Mouse (Mus musculus): ENCODE measurements at regions not wholly inside any gene's neighbourhood (a gene's known extent, or its start where the extent isn't known, plus 50 kb on each side); places are given as distances from the start of the nearest gene placed in this dataset.

DNA sequence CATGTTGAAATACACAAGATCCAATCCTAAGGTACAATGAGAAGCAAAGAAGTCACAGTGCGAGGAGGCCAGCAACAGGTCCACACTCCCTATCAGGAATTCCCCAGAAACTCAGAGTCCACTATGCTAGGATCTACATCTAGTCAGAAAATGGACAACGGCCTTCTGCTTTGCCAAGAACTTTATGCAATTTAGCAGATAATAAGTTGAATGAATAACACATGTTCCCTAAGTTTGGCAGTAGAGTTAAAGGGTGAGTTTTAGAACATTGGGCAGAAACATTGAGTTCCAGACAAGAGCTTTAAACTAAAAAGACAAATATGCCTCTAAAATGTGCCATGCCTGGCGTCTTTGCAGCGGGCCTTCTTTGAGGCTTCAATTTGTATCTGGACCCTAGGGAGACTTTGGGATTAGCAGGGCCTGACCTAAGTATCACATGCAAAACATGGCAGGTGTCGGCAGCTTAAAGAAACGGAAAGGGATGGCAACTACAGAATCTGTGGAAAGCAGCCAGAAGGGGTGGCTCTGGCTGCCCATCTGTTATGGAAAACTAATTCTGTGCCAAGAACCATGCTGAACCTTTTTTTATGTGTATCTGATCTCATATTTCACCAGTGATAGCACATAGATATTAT, 600.6 kb upstream of the Nox3 start:
- peak; percentile 22 for DNase-seq
- H3K4me3 ChIP-seq (replicated peaks; ENCODE audit: low read depth, low read length), result no peak overlapping the region
- no peaks in the 10 kb centered on the region for H3K36me3 ChIP-seq (ENCODE audit: control insufficient read depth, insufficient read depth, low read length)
- H3K4me2 ChIP-seq (ENCODE audit: low read length), result no peak overlapping the region
- 70% methylated on average over 6 of the region's 6 CpGs for WGBS
- H3K9ac ChIP-seq (replicated peaks; ENCODE audit: low read length), result no peak overlapping the region
- H3K9me3 ChIP-seq (ENCODE audit: control insufficient read depth, low read length), result no peaks in the 10 kb centered on the region
- ATAC-seq (ENCODE audit: low FRiP score, low TSS enrichment), result no peak
- H3K27me3 ChIP-seq (ENCODE audit: control insufficient read depth, insufficient read depth, low read length), result no peaks in the 10 kb centered on the region
- H3K4me1 ChIP-seq (ENCODE audit: control insufficient read depth, insufficient read depth, low read length), result no peaks in the 10 kb centered on the region
- no peak overlapping the region for H3K27ac ChIP-seq (replicated peaks; ENCODE audit: low read depth, low read length)

DNA sequence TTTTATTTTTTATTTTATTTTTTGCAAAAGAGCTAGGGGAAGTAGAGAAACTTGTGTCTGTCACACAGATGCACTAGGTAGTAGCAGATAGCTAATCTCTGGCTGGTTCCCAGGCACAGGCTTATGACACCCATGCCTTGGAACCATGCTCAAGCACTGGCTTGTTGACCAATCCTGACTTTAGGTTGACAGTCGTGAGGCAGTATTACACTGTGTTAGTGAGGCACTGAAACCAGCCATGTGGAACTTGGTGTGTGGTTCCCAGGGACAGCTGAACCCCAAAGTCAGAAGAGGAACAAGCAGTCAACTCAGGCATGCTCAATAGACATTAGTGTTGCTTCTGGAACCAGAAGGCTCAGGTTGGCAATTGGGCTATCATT, 601.1 kb upstream of the Nox3 start:
- no peaks in the 10 kb centered on the region for H3K4me1 ChIP-seq (ENCODE audit: control insufficient read depth, insufficient read depth, low read length)
- ATAC-seq (ENCODE audit: low FRiP score, low TSS enrichment), result no peak
- no peak overlapping the region for H3K4me2 ChIP-seq (ENCODE audit: low read length)
- no peak for DNase-seq
- H3K9me3 ChIP-seq (ENCODE audit: control insufficient read depth, low read length), result no peaks in the 10 kb centered on the region
- H3K36me3 ChIP-seq (ENCODE audit: control insufficient read depth, insufficient read depth, low read length), result no peaks in the 10 kb centered on the region
- WGBS, result 79% methylated on average over 1 of the region's 1 CpGs
- no peak overlapping the region for H3K4me3 ChIP-seq (replicated peaks; ENCODE audit: low read depth, low read length)
- H3K27ac ChIP-seq (replicated peaks; ENCODE audit: low read depth, low read length), result no peak overlapping the region
- no peaks in the 10 kb centered on the region for H3K27me3 ChIP-seq (ENCODE audit: control insufficient read depth, insufficient read depth, low read length)
- no peak overlapping the region for H3K9ac ChIP-seq (replicated peaks; ENCODE audit: low read length)

DNA sequence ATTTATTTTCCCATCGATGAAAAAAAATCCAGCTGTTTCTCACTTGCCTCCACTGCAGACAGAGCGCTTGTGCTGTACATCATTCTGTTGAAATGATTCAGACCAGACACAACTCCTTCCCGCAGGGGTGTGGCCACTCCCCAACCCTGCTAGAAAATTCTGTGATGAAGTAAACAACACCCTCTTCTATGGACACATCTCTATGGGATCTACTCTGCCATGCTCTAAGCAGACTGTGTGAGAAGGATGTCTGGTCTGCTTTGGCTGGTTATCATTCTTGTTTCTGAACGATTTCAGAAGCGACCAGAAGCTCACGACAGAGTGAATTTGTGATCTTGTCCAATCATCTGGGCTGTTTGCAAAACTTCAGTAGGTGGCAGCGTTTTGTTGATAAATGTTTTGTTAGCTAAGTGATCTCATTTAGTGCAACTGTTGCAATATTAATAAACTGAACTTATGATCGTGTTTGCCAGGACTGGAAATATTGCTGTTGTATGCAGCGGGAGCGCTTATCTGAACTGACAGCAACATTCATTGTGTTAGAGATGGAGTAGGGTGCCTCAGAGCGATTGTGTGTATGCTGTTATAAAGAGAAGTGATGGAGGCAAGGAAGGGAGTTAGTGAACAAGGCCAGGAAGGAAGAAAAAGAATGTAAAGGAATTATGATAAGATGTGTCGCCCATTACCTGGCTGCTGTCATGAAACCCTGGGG, 605.2 kb upstream of the Nox3 start:
- no peaks in the 10 kb centered on the region for H3K27me3 ChIP-seq (ENCODE audit: control insufficient read depth, insufficient read depth, low read length)
- no peak overlapping the region for H3K9ac ChIP-seq (replicated peaks; ENCODE audit: low read length)
- no peaks in the 10 kb centered on the region for H3K4me1 ChIP-seq (ENCODE audit: control insufficient read depth, insufficient read depth, low read length)
- no peak overlapping the region for H3K4me2 ChIP-seq (ENCODE audit: low read length)
- no peaks in the 10 kb centered on the region for H3K9me3 ChIP-seq (ENCODE audit: control insufficient read depth, low read length)
- no peaks in the 10 kb centered on the region for H3K36me3 ChIP-seq (ENCODE audit: control insufficient read depth, insufficient read depth, low read length)
- peak; percentile 33 for DNase-seq
- ATAC-seq (ENCODE audit: low FRiP score, low TSS enrichment), result no peak
- 85% methylated on average over 12 of the region's 12 CpGs for WGBS
- no peak overlapping the region for H3K4me3 ChIP-seq (replicated peaks; ENCODE audit: low read depth, low read length)
- H3K27ac ChIP-seq (replicated peaks; ENCODE audit: low read depth, low read length), result no peak overlapping the region

DNA sequence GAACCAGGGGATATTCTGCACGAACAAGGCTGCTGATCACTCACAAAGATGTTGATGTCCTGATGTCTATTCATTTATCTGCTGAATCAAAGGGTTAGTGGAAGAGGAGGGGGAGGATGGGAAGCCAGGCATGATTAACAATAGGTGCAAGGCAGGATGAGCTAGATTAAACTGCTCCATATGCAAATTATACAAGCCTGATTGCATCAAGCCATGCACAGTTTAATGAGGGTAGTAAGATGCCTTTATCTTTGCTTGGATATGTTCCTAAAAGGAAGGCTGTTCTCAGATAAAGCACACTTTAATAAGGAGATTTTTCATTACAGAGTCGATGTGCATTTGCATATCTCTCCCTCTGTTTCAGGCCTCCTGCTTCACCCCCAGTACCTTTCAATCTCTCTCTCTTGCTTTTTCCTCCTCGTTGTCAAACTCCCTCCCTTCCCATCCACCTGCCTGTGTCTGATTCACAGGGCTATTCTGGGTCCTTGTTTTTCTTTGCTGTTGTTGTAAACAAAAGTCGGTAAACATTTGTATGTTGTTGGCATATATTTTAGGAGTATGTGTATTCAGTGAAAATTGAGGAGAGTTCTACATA, 615.8 kb upstream of the Nox3 start:
- Histone ChIP-seq H3K4me2 (ENCODE audit: low read length) (no peak overlapping the region), H3K4me1 (ENCODE audit: control insufficient read depth, insufficient read depth, low read length) (no peaks in the 10 kb centered on the region), H3K27me3 (ENCODE audit: control insufficient read depth, insufficient read depth, low read length) (no peaks in the 10 kb centered on the region), H3K27ac (replicated peaks; ENCODE audit: low read depth, low read length) (no peak overlapping the region), H3K9ac (replicated peaks; ENCODE audit: low read length) (no peak overlapping the region), H3K4me3 (replicated peaks; ENCODE audit: low read depth, low read length) (no peak overlapping the region), H3K9me3 (ENCODE audit: control insufficient read depth, low read length) (no peaks in the 10 kb centered on the region), H3K36me3 (ENCODE audit: control insufficient read depth, insufficient read depth, low read length) (no peaks in the 10 kb centered on the region)
- ATAC-seq (ENCODE audit: low FRiP score, low TSS enrichment) (no peak), DNase-seq (peak; percentile 25)
- 35% methylated on average over 4 of the region's 4 CpGs for WGBS

DNA sequence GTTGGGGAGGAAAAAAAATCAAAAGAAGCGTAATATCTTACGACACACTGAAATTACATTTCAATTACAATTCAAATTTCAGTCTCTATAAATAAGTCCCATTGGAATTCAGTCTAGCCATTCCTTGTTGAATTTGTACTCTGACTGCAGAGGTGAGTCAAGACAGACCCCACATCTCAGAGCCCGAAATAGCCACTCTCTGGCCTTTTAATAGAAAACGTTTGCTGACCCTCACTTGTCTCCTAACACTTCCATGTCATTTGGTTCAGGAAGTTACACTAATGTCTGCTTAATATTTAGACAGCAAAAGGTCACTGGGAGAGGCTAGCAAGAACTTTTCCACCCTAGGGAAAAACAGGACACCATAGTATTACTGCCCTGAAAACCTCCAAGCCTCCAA, 623.1 kb upstream of the Nox3 start:
- H3K27me3 ChIP-seq (ENCODE audit: control insufficient read depth, insufficient read depth, low read length), result no peaks in the 10 kb centered on the region
- WGBS, result 90% methylated on average over 4 of the region's 4 CpGs
- no peaks in the 10 kb centered on the region for H3K36me3 ChIP-seq (ENCODE audit: control insufficient read depth, insufficient read depth, low read length)
- H3K27ac ChIP-seq (replicated peaks; ENCODE audit: low read depth, low read length), result no peak overlapping the region
- no peak overlapping the region for H3K4me3 ChIP-seq (replicated peaks; ENCODE audit: low read depth, low read length)
- H3K4me2 ChIP-seq (ENCODE audit: low read length), result no peak overlapping the region
- no peaks in the 10 kb centered on the region for H3K9me3 ChIP-seq (ENCODE audit: control insufficient read depth, low read length)
- H3K9ac ChIP-seq (replicated peaks; ENCODE audit: low read length), result no peak overlapping the region
- H3K4me1 ChIP-seq (ENCODE audit: control insufficient read depth, insufficient read depth, low read length), result no peaks in the 10 kb centered on the region
- DNase-seq (no peak), ATAC-seq (ENCODE audit: low FRiP score, low TSS enrichment) (no peak)

DNA sequence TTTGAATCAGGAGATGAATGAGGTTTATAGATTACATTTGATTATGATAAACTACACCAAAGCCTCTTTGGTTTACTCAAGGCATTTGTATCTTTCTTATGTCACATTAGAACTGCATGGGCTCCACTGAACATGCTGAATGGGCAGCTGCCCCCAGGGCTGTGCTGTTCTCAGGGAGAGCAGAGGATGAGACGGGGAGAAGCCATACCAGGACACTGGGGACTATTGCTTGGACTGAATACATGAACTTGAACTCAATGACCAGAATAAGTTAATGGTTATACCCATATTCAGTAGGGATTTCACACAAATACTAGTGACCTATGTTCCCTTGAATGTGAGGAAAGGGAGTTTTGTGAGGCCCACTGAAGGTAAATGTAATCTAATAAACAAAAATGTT, 632.7 kb upstream of the Nox3 start:
- H3K27me3 ChIP-seq (ENCODE audit: control insufficient read depth, insufficient read depth, low read length), result no peaks in the 10 kb centered on the region
- H3K4me1 ChIP-seq (ENCODE audit: control insufficient read depth, insufficient read depth, low read length), result no peaks in the 10 kb centered on the region
- no peak overlapping the region for H3K4me3 ChIP-seq (replicated peaks; ENCODE audit: low read depth, low read length)
- ATAC-seq (ENCODE audit: low FRiP score, low TSS enrichment), result no peak
- no peak overlapping the region for H3K27ac ChIP-seq (replicated peaks; ENCODE audit: low read depth, low read length)
- H3K36me3 ChIP-seq (ENCODE audit: control insufficient read depth, insufficient read depth, low read length), result no peaks in the 10 kb centered on the region
- 71% methylated on average over 1 of the region's 1 CpGs for WGBS
- no peak overlapping the region for H3K9ac ChIP-seq (replicated peaks; ENCODE audit: low read length)
- no peak overlapping the region for H3K4me2 ChIP-seq (ENCODE audit: low read length)
- no peaks in the 10 kb centered on the region for H3K9me3 ChIP-seq (ENCODE audit: control insufficient read depth, low read length)
- no peak for DNase-seq

DNA sequence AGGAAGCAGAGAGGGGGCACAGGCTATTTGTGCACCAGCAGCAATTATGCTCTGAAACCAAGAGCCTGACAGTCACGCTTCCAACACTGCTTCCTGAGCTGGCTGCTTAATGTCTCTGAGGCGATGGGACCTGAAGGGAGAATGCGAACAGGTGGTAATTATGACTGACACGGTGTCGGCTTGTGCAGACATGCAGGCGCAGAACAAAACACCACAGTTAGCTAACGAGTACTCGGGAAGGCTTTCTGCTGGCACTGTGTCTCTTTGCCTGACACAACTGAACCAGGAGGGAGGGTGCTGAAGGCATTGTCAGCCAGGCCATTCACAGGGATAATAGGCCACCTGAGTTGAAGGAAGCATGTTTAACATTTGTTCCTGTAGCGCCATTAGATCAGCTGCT, 635.6 kb upstream of the Nox3 start:
- no peak for ATAC-seq (ENCODE audit: low FRiP score, low TSS enrichment)
- no peak overlapping the region for H3K27ac ChIP-seq (replicated peaks; ENCODE audit: low read depth, low read length)

DNA sequence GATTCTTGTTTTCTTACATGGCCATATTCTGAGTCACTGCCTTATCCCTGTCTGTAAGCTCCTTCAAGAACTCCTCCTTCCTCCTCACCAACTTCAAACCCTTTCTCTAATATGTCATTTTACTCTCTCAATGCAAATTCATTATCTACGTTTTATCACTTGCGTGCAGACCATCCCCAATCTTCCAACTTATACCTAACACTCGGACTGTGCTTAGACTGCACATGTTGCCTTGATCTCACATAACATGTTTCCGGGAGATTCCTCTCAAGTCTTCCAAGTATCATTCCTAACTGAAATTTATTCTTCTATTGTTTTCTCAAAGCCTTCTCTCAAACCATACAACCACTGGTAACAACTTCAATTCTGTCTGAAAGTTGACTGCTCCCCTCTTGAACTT, 637.0 kb upstream of the Nox3 start:
- H3K9me3 ChIP-seq (ENCODE audit: control insufficient read depth, low read length), result no peaks in the 10 kb centered on the region
- ATAC-seq (ENCODE audit: low FRiP score, low TSS enrichment) (no peak), DNase-seq (no peak)

More for the DNA sequence above, 635.6 kb upstream of the Nox3 start:
- Histone ChIP-seq H3K9me3 (ENCODE audit: control insufficient read depth, low read length) (no peaks in the 10 kb centered on the region), H3K36me3 (ENCODE audit: control insufficient read depth, insufficient read depth, low read length) (no peaks in the 10 kb centered on the region), H3K4me1 (ENCODE audit: control insufficient read depth, insufficient read depth, low read length) (no peaks in the 10 kb centered on the region), H3K9ac (replicated peaks; ENCODE audit: low read length) (no peak overlapping the region), H3K4me3 (replicated peaks; ENCODE audit: low read depth, low read length) (no peak overlapping the region), H3K4me2 (ENCODE audit: low read length) (no peak overlapping the region), H3K27me3 (ENCODE audit: control insufficient read depth, insufficient read depth, low read length) (no peaks in the 10 kb centered on the region)
- 61% methylated on average over 9 of the region's 9 CpGs for WGBS
- peak; percentile 34 for DNase-seq

DNA sequence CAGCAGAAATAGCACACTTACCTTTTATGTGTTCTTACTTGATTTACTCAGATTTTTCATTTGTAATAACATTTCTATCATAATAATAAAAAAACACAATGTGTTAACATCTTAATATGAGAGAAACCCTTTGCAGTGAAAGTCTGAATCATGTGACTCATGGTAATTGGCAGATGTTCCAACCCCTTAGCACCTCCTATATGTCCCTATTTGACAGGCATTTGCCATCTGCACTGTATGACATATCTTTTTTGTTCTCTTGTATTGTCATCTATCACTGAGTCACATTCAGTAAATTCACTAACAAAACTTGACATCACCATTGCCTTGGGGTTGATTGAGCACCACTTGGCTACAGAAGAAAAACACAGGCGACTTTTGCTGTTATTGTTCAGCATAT, 641.1 kb upstream of the Arid1b start:
- Histone ChIP-seq H3K4me2 (ENCODE audit: low read length) (no peak overlapping the region), H3K9ac (replicated peaks; ENCODE audit: low read length) (no peak overlapping the region), H3K27ac (replicated peaks; ENCODE audit: low read depth, low read length) (no peak overlapping the region), H3K36me3 (ENCODE audit: control insufficient read depth, insufficient read depth, low read length) (no peaks in the 10 kb centered on the region), H3K4me1 (ENCODE audit: control insufficient read depth, insufficient read depth, low read length) (no peaks in the 10 kb centered on the region), H3K9me3 (ENCODE audit: control insufficient read depth, low read length) (no peaks in the 10 kb centered on the region), H3K4me3 (replicated peaks; ENCODE audit: low read depth, low read length) (no peak overlapping the region), H3K27me3 (ENCODE audit: control insufficient read depth, insufficient read depth, low read length) (no peaks in the 10 kb centered on the region)
- WGBS, result 79% methylated on average over 1 of the region's 1 CpGs
- ATAC-seq (ENCODE audit: low FRiP score, low TSS enrichment) (no peak), DNase-seq (no peak)

More for the DNA sequence above, 637.0 kb upstream of the Nox3 start:
- 94% methylated on average over 4 of the region's 4 CpGs for WGBS
- H3K4me1 ChIP-seq (ENCODE audit: control insufficient read depth, insufficient read depth, low read length), result no peaks in the 10 kb centered on the region
- H3K27ac ChIP-seq (replicated peaks; ENCODE audit: low read depth, low read length), result no peak overlapping the region
- no peaks in the 10 kb centered on the region for H3K36me3 ChIP-seq (ENCODE audit: control insufficient read depth, insufficient read depth, low read length)
- H3K9ac ChIP-seq (replicated peaks; ENCODE audit: low read length), result no peak overlapping the region
- H3K27me3 ChIP-seq (ENCODE audit: control insufficient read depth, insufficient read depth, low read length), result no peaks in the 10 kb centered on the region
- H3K4me3 ChIP-seq (replicated peaks; ENCODE audit: low read depth, low read length), result no peak overlapping the region
- H3K4me2 ChIP-seq (ENCODE audit: low read length), result no peak overlapping the region

All from midbrain, embryonic 14.5 days (tissue).